Mouse (Mus musculus) hindbrain, embryonic 14.5 days (tissue): Measurements from ENCODE around the gene Pex6. TPM values are rescaled to one million over a fixed set of nuclear protein-coding genes. Genes with fewer than 3 reads are reported as not detected.
A peak's percentile ranks its signal among the peaks of the same experiment; 100 is the strongest.

Source experiments
- ATAC-seq: fragments of 200-750 bp; cut with Nextera tagmentation; 2 replicates; pipeline ENCODE4 v1.8.0; 2017; ENCODE audit warnings: moderate number of reproducible peaks, mild to moderate bottlenecking, moderate TSS enrichment, moderate library complexity; ENCODE audit not compliant: low FRiP score
- DNase-seq: peaks from one replicate; pipeline ENCODE4 v3.0.0-alpha.2; 2015; ENCODE audit warnings: low spot score
- H3K27ac ChIP-seq: fragments of 300-500 bp; sonication (generic); 2 replicates; pipeline ENCODE4 v1.5.1; 2014; ENCODE audit warnings: mild to moderate bottlenecking, moderate library complexity
- H3K27me3 ChIP-seq: fragments of 300-500 bp; sonication (generic); 2 replicates; pipeline ENCODE4 v1.6.1; 2014; ENCODE audit warnings: mild to moderate bottlenecking, low read length, mixed read lengths; ENCODE audit not compliant: control insufficient read depth, insufficient read depth
- H3K36me3 ChIP-seq: fragments of 300-500 bp; sonication (generic); replicated peaks from 2 replicates; pipeline ENCODE4 v1.6.1; 2014; ENCODE audit not compliant: control insufficient read depth, insufficient read depth
- H3K4me1 ChIP-seq: fragments of 300-500 bp; sonication (generic); replicated peaks from 2 replicates; pipeline ENCODE4 v1.6.1; 2014; ENCODE audit warnings: antibody characterized with exemption, low read length, mixed read lengths; ENCODE audit not compliant: control insufficient read depth, insufficient read depth
- H3K4me2 ChIP-seq: fragments of 300-500 bp; sonication (generic); replicated peaks from 2 replicates; pipeline ENCODE4 v1.6.1; 2014; ENCODE audit warnings: mild to moderate bottlenecking, moderate library complexity
- H3K4me3 ChIP-seq: fragments of 300-500 bp; sonication (generic); replicated peaks from 2 replicates; pipeline ENCODE4 v1.5.1; 2014; ENCODE audit warnings: mild to moderate bottlenecking, low read length
- H3K9ac ChIP-seq: fragments of 300-500 bp; sonication (generic); 2 replicates; pipeline ENCODE4 v1.6.1; 2014
- H3K9me3 ChIP-seq: fragments of 300-500 bp; sonication (generic); 2 replicates; pipeline ENCODE4 v1.6.1; 2016; ENCODE audit warnings: low read length; ENCODE audit not compliant: control insufficient read depth
- WGBS: fragments of 180-500 bp; shearing (Covaris S2); extraction: QIAGEN DNeasy Blood & Tissue Kit; methylation state at CpG from one replicate; pipeline ENCODE4 v1.1.7; 2014; 5-methylcytosine and 5-hydroxymethylcytosine counted together
- polyA plus RNA-seq: library from polyadenylated mRNA; unstranded; fragments of >200 nt; fragmentation: Nextera tagmentation; extraction: Ambion mirVana; gene quantifications from 2 replicates; pipeline ENCODE4 v1.2.1, GENCODE M21; 2014

The Pex6 gene
- 23.1 and 24.4 TPM in 2 replicates for polyA plus RNA-seq

GRCm38 (mm10) chr17:46710959-46711597 lies at the start of gene Pex6:
Gene Pex6 (plus strand): TSS chr17:46711463.
- peak within 1 kb of the TSS; percentile 97 for H3K4me3 ChIP-seq
- H3K9me3 ChIP-seq: no peaks in the 10 kb centered on the region
- ATAC-seq (peak; percentile 93), DNase-seq (peak; percentile 94)
- H3K27me3 ChIP-seq: no peaks in the 10 kb centered on the region
- 9% methylated on average over 36 of the region's 36 CpGs for WGBS
- peak within 1 kb of the TSS; percentile 88 for H3K9ac ChIP-seq
- peaks cover 23% of the 10 kb centered on the region for H3K36me3 ChIP-seq
- H3K4me1 ChIP-seq: peaks cover 13% of the 10 kb centered on the region
- H3K27ac ChIP-seq: peak within 1 kb of the TSS; percentile 83
- peak within 1 kb of the TSS; percentile 99 for H3K4me2 ChIP-seq

- Histone ChIP-seq H3K9me3 (no peaks in the 10 kb centered on the region), H3K27me3 (no peaks in the 10 kb centered on the region), H3K36me3 (peaks cover 99% of the 10 kb centered on the region), H3K4me1 (no peaks in the 10 kb centered on the region), H3K27ac (no peak overlapping the region), H3K4me2 (no peak overlapping the region), H3K4me3 (no peak overlapping the region), H3K9ac (no peak overlapping the region)
- ATAC-seq: no peak
- 94% methylated on average over 12 of the region's 12 CpGs for WGBS
- no peak for DNase-seq
Observed at GRCm38 (mm10) chr17:46661981-46662380, 49.3 kb upstream of the Pex6 start.

GRCm38 (mm10) chr17:46662730-46663129 lies 48.5 kb upstream of the Pex6 start:
- no peak for ATAC-seq
- no peaks in the 10 kb centered on the region for H3K4me1 ChIP-seq
- DNase-seq: no peak
- no peak overlapping the region for H3K9ac ChIP-seq
- no peak overlapping the region for H3K4me2 ChIP-seq
- no peak overlapping the region for H3K4me3 ChIP-seq
- H3K9me3 ChIP-seq: no peaks in the 10 kb centered on the region
- H3K36me3 ChIP-seq: peaks cover 98% of the 10 kb centered on the region
- H3K27me3 ChIP-seq: no peaks in the 10 kb centered on the region
- H3K27ac ChIP-seq: no peak overlapping the region
- WGBS: 92% methylated on average over 5 of the region's 5 CpGs

- 90% methylated on average over 16 of the region's 16 CpGs for WGBS
- Histone ChIP-seq H3K4me3 (no peak overlapping the region), H3K4me2 (no peak overlapping the region), H3K9me3 (no peaks in the 10 kb centered on the region), H3K27ac (no peak overlapping the region), H3K27me3 (no peaks in the 10 kb centered on the region), H3K36me3 (peaks cover 82% of the 10 kb centered on the region), H3K9ac (no peak overlapping the region), H3K4me1 (no peaks in the 10 kb centered on the region)
- DNase-seq (no peak), ATAC-seq (no peak)
Observed at GRCm38 (mm10) chr17:46667712-46668111, 43.6 kb upstream of the Pex6 start.

- 97% methylated on average over 10 of the region's 10 CpGs for WGBS
- H3K4me2 ChIP-seq: no peak overlapping the region
- DNase-seq: no peak
- ATAC-seq: no peak
- H3K9me3 ChIP-seq: no peaks in the 10 kb centered on the region
- H3K36me3 ChIP-seq: peaks cover 64% of the 10 kb centered on the region
- H3K27ac ChIP-seq: no peak overlapping the region
- no peak overlapping the region for H3K9ac ChIP-seq
- no peak overlapping the region for H3K4me3 ChIP-seq
- H3K4me1 ChIP-seq: peaks cover 6% of the 10 kb centered on the region
- no peaks in the 10 kb centered on the region for H3K27me3 ChIP-seq
Observed at GRCm38 (mm10) chr17:46669911-46670310, 41.4 kb upstream of the Pex6 start.

- Histone ChIP-seq H3K36me3 (peaks cover 59% of the 10 kb centered on the region), H3K4me3 (peak within 1 kb of the TSS; percentile 80), H3K27me3 (no peaks in the 10 kb centered on the region), H3K4me2 (peak within 1 kb of the TSS; percentile 88), H3K9ac (peak within 1 kb of the TSS; percentile 69), H3K9me3 (no peaks in the 10 kb centered on the region), H3K4me1 (peaks cover 12% of the 10 kb centered on the region), H3K27ac (peak within 1 kb of the TSS; percentile 58; the same call in 1 of the 2 replicates)
- DNase-seq: peak; percentile 93
- under 1% methylated on average over 43 of the region's 43 CpGs for WGBS
- peak; percentile 89 for ATAC-seq
Observed at GRCm38 (mm10) chr17:46673850-46674529, 37.3 kb upstream of the Pex6 start, which contains the start of gene Rrp36. Gene Rrp36 (minus strand): TSS chr17:46674352.

GRCm38 (mm10) chr17:46674530-46675283 lies 36.6 kb upstream of the Pex6 start:
- ATAC-seq (peak; percentile 17; the same call in 1 of the 2 replicates), DNase-seq (no peak)
- 19% methylated on average over 15 of the region's 15 CpGs for WGBS
- Histone ChIP-seq H3K4me1 (peaks cover 20% of the 10 kb centered on the region), H3K4me3 (peak overlapping the region; percentile 80), H3K4me2 (peak overlapping the region; percentile 88), H3K27me3 (no peaks in the 10 kb centered on the region), H3K36me3 (peaks cover 51% of the 10 kb centered on the region), H3K9me3 (no peaks in the 10 kb centered on the region), H3K27ac (peak overlapping the region; percentile 43; the same call in 1 of the 2 replicates), H3K9ac (peak overlapping the region; percentile 69)

- no peak for ATAC-seq
- no peak for DNase-seq
- H3K27me3 ChIP-seq: no peaks in the 10 kb centered on the region
- H3K4me3 ChIP-seq: peak within 1 kb of the TSS; percentile 91
- H3K9ac ChIP-seq: peak within 1 kb of the TSS; percentile 75
- H3K27ac ChIP-seq: peak within 1 kb of the TSS; percentile 84
- peaks cover 44% of the 10 kb centered on the region for H3K36me3 ChIP-seq
- peak within 1 kb of the TSS; percentile 91 for H3K4me2 ChIP-seq
- H3K4me1 ChIP-seq: peaks cover 25% of the 10 kb centered on the region
- WGBS: 95% methylated on average over 8 of the region's 9 CpGs
- no peaks in the 10 kb centered on the region for H3K9me3 ChIP-seq
Observed at GRCm38 (mm10) chr17:46678416-46678815, 32.8 kb upstream of the Pex6 start, which contains the start of gene Mea1. Gene Mea1 (plus strand): TSS chr17:46678793.

- peaks cover 49% of the 10 kb centered on the region for H3K36me3 ChIP-seq
- ATAC-seq: no peak
- H3K4me3 ChIP-seq: peak overlapping the region; percentile 91; the same call in 1 of the 2 replicates
Observed at GRCm38 (mm10) chr17:46678911-46679310, 32.4 kb upstream of the Pex6 start.

More at GRCm38 (mm10) chr17:46678911-46679310, 32.4 kb upstream of the Pex6 start:
- H3K4me1 ChIP-seq: peaks cover 22% of the 10 kb centered on the region
- H3K27me3 ChIP-seq: no peaks in the 10 kb centered on the region
- 75% methylated on average over 9 of the region's 9 CpGs for WGBS
- H3K4me2 ChIP-seq: peak overlapping the region; percentile 91
- H3K9me3 ChIP-seq: no peaks in the 10 kb centered on the region
- peak overlapping the region; percentile 6; the same call in 1 of the 2 replicates for H3K9ac ChIP-seq
- DNase-seq: no peak
- H3K27ac ChIP-seq: no peak overlapping the region
